Mouse (Mus musculus): ENCODE results near the gene Ftl1. TPM values are rescaled to one million over a fixed set of nuclear protein-coding genes. Genes with fewer than 3 reads are reported as not detected.

The Ftl1 gene
- polyA plus RNA-seq, 1 experiment from 2014 or later = 4,912 TPM

- no peak overlapping the region for H3K4me3 ChIP-seq (ENCODE audit: low read length)
- 83% methylated on average over 2 of the region's 2 CpGs for WGBS
- H3K9ac ChIP-seq (ENCODE audit: low read length) = no peak overlapping the region
- H3K36me3 ChIP-seq (ENCODE audit: control insufficient read depth, insufficient read depth, low read length) = no peaks in the 10 kb centered on the region
- no peak overlapping the region for H3K27ac ChIP-seq (ENCODE audit: low read length)
- no peak for ATAC-seq (ENCODE audit: low read depth)
- H3K4me2 ChIP-seq (ENCODE audit: low read depth, low read length) = no peak overlapping the region
- H3K4me1 ChIP-seq (replicated peaks; ENCODE audit: control insufficient read depth, insufficient read depth, low read length) = peaks cover 17% of the 10 kb centered on the region
- H3K27me3 ChIP-seq (ENCODE audit: control insufficient read depth, insufficient read depth, low read depth, low read length) = peaks cover 83% of the 10 kb centered on the region
- H3K9me3 ChIP-seq (ENCODE audit: control insufficient read depth, low read length) = no peaks in the 10 kb centered on the region
Observed at GRCm38 (mm10) chr7:45412421-45412820, 47.3 kb downstream of the Ftl1 start.

- Histone ChIP-seq H3K36me3 (ENCODE audit: control insufficient read depth, insufficient read depth, low read length) (no peaks in the 10 kb centered on the region), H3K4me3 (ENCODE audit: low read length) (no peak overlapping the region), H3K4me1 (replicated peaks; ENCODE audit: control insufficient read depth, insufficient read depth, low read length) (peaks cover 22% of the 10 kb centered on the region), H3K9ac (ENCODE audit: low read length) (no peak overlapping the region), H3K27ac (ENCODE audit: low read length) (no peak overlapping the region), H3K4me2 (ENCODE audit: low read depth, low read length) (no peak overlapping the region), H3K9me3 (ENCODE audit: control insufficient read depth, low read length) (no peaks in the 10 kb centered on the region), H3K27me3 (ENCODE audit: control insufficient read depth, insufficient read depth, low read depth, low read length) (peaks cover 80% of the 10 kb centered on the region)
- WGBS = 79% methylated on average over 8 of the region's 8 CpGs
- no peak for ATAC-seq (ENCODE audit: low read depth)
Observed at GRCm38 (mm10) chr7:45409497-45410163, 50.1 kb downstream of the Ftl1 start.

- Histone ChIP-seq H3K36me3 (ENCODE audit: control insufficient read depth, insufficient read depth, low read length) (no peaks in the 10 kb centered on the region), H3K27me3 (ENCODE audit: control insufficient read depth, insufficient read depth, low read depth, low read length) (peaks cover 74% of the 10 kb centered on the region), H3K9ac (ENCODE audit: low read length) (no peak overlapping the region), H3K4me2 (ENCODE audit: low read depth, low read length) (no peak overlapping the region), H3K9me3 (ENCODE audit: control insufficient read depth, low read length) (no peaks in the 10 kb centered on the region), H3K4me1 (replicated peaks; ENCODE audit: control insufficient read depth, insufficient read depth, low read length) (peaks cover 19% of the 10 kb centered on the region), H3K27ac (ENCODE audit: low read length) (no peak overlapping the region), H3K4me3 (ENCODE audit: low read length) (no peak overlapping the region)
- ATAC-seq (ENCODE audit: low read depth) = no peak
- WGBS = 82% methylated on average over 17 of the region's 17 CpGs
Observed at GRCm38 (mm10) chr7:45408949-45409348, 50.7 kb downstream of the Ftl1 start.

GRCm38 (mm10) chr7:45408351-45408750, 51.3 kb downstream of the Ftl1 start:
- H3K27me3 ChIP-seq (ENCODE audit: control insufficient read depth, insufficient read depth, low read depth, low read length) = peaks cover 68% of the 10 kb centered on the region

More at GRCm38 (mm10) chr7:45408351-45408750, 51.3 kb downstream of the Ftl1 start:
- peaks cover 16% of the 10 kb centered on the region for H3K4me1 ChIP-seq (replicated peaks; ENCODE audit: control insufficient read depth, insufficient read depth, low read length)
- 62% methylated on average over 7 of the region's 7 CpGs for WGBS
- H3K4me2 ChIP-seq (ENCODE audit: low read depth, low read length) = no peak overlapping the region
- no peak overlapping the region for H3K4me3 ChIP-seq (ENCODE audit: low read length)
- ATAC-seq (ENCODE audit: low read depth) = no peak
- no peak overlapping the region for H3K27ac ChIP-seq (ENCODE audit: low read length)
- H3K9ac ChIP-seq (ENCODE audit: low read length) = no peak overlapping the region
- H3K9me3 ChIP-seq (ENCODE audit: control insufficient read depth, low read length) = no peaks in the 10 kb centered on the region
- H3K36me3 ChIP-seq (ENCODE audit: control insufficient read depth, insufficient read depth, low read length) = no peaks in the 10 kb centered on the region

Small RNA genes lying within 50 kb of the gene (microRNA-seq; reads per million reads assigned to microRNA genes)
- not detected for gene Gm22133

Other genes starting within 250 kb of the Ftl1 start
- 0.84 and 1.6 TPM in 2 replicates for gene Dkkl1, start 247.7 kb downstream of the Ftl1 start, polyA plus RNA-seq (2015; fragmentation: Nextera tagmentation; extraction: Ambion mirVana)
- 134 and 148 TPM in 2 replicates for gene Tead2, start 244.1 kb downstream of the Ftl1 start, polyA plus RNA-seq (2015; fragmentation: Nextera tagmentation; extraction: Ambion mirVana)
- gene Cd37, start 220.8 kb downstream of the Ftl1 start, polyA plus RNA-seq (2015; fragmentation: Nextera tagmentation; extraction: Ambion mirVana) = 3.0 and 4.6 TPM in 2 replicates
- 0.23 TPM in 1 of 2 replicates, not detected in the other for gene Slc6a16, start 218.8 kb downstream of the Ftl1 start, polyA plus RNA-seq (2015; fragmentation: Nextera tagmentation; extraction: Ambion mirVana)
- gene Slc6a21, start 182.4 kb downstream of the Ftl1 start, polyA plus RNA-seq (2015; fragmentation: Nextera tagmentation; extraction: Ambion mirVana) = not detected in 2 replicates
- gene Trpm4, start 126.1 kb downstream of the Ftl1 start, polyA plus RNA-seq (2015; fragmentation: Nextera tagmentation; extraction: Ambion mirVana) = 19.6 and 25.0 TPM in 2 replicates
- gene Hrc, start 124.6 kb downstream of the Ftl1 start, polyA plus RNA-seq (2015; fragmentation: Nextera tagmentation; extraction: Ambion mirVana) = 1.8 and 2.0 TPM in 2 replicates
- 2.2 and 2.5 TPM in 2 replicates for gene Ppfia3, start 92.9 kb downstream of the Ftl1 start, polyA plus RNA-seq (2015; fragmentation: Nextera tagmentation; extraction: Ambion mirVana)
- gene Lin7b, start 89.3 kb downstream of the Ftl1 start, polyA plus RNA-seq (2015; fragmentation: Nextera tagmentation; extraction: Ambion mirVana) = 0.53 TPM in 2 replicates
- gene Snrnp70, start 64.1 kb downstream of the Ftl1 start, polyA plus RNA-seq (2015; fragmentation: Nextera tagmentation; extraction: Ambion mirVana) = 181 and 191 TPM in 2 replicates
- not detected in 2 replicates for gene Kcna7, start 54.2 kb downstream of the Ftl1 start, polyA plus RNA-seq (2015; fragmentation: Nextera tagmentation; extraction: Ambion mirVana)
- gene Ntf5, start 46.2 kb downstream of the Ftl1 start, polyA plus RNA-seq (2015; fragmentation: Nextera tagmentation; extraction: Ambion mirVana) = 3.2 and 3.5 TPM in 2 replicates
- gene Lhb, start 39.1 kb downstream of the Ftl1 start, polyA plus RNA-seq (2015; fragmentation: Nextera tagmentation; extraction: Ambion mirVana) = 2.3 and 3.3 TPM in 2 replicates
- 53.8 and 54.1 TPM in 2 replicates for gene Gys1, start 25.0 kb downstream of the Ftl1 start, polyA plus RNA-seq (2015; fragmentation: Nextera tagmentation; extraction: Ambion mirVana)
- gene Ruvbl2, start 21.8 kb downstream of the Ftl1 start, polyA plus RNA-seq (2015; fragmentation: Nextera tagmentation; extraction: Ambion mirVana) = 159 and 160 TPM in 2 replicates
- 135 and 136 TPM in 2 replicates for gene Bax, start 7.0 kb upstream of the Ftl1 start, polyA plus RNA-seq (2015; fragmentation: Nextera tagmentation; extraction: Ambion mirVana)
- gene Tulp2, start 22.0 kb upstream of the Ftl1 start, polyA plus RNA-seq (2015; fragmentation: Nextera tagmentation; extraction: Ambion mirVana) = 0.39 and 0.57 TPM in 2 replicates
- gene Gm45808, start 26.9 kb upstream of the Ftl1 start, polyA plus RNA-seq (2015; fragmentation: Nextera tagmentation; extraction: Ambion mirVana) = not detected in 2 replicates
- gene Dhdh, start 28.9 kb upstream of the Ftl1 start, polyA plus RNA-seq (2015; fragmentation: Nextera tagmentation; extraction: Ambion mirVana) = 3.6 and 3.7 TPM in 2 replicates
- gene Nucb1, start 50.5 kb upstream of the Ftl1 start, polyA plus RNA-seq (2015; fragmentation: Nextera tagmentation; extraction: Ambion mirVana) = 254 and 266 TPM in 2 replicates
- gene Ppp1r15a, start 66.4 kb upstream of the Ftl1 start, polyA plus RNA-seq (2015; fragmentation: Nextera tagmentation; extraction: Ambion mirVana) = 22.4 and 29.0 TPM in 2 replicates
- gene Plekha4, start 66.4 kb upstream of the Ftl1 start, polyA plus RNA-seq (2015; fragmentation: Nextera tagmentation; extraction: Ambion mirVana) = 2.3 and 3.4 TPM in 2 replicates
- 0.72 and 0.84 TPM in 2 replicates for gene Hsd17b14, start 95.0 kb upstream of the Ftl1 start, polyA plus RNA-seq (2015; fragmentation: Nextera tagmentation; extraction: Ambion mirVana)
- gene Bcat2, start 110.3 kb upstream of the Ftl1 start, polyA plus RNA-seq (2015; fragmentation: Nextera tagmentation; extraction: Ambion mirVana) = 59.5 and 60.0 TPM in 2 replicates
- 0.16 and 0.91 TPM in 2 replicates for gene Fgf21, start 155.6 kb upstream of the Ftl1 start, polyA plus RNA-seq (2015; fragmentation: Nextera tagmentation; extraction: Ambion mirVana)
- gene Fut1, start 157.4 kb upstream of the Ftl1 start, polyA plus RNA-seq (2015; fragmentation: Nextera tagmentation; extraction: Ambion mirVana) = 0.26 and 0.70 TPM in 2 replicates
- gene Izumo1, start 161.9 kb upstream of the Ftl1 start, polyA plus RNA-seq (2015; fragmentation: Nextera tagmentation; extraction: Ambion mirVana) = 0.16 and 0.21 TPM in 2 replicates
- gene Rasip1, start 167.6 kb upstream of the Ftl1 start, polyA plus RNA-seq (2015; fragmentation: Nextera tagmentation; extraction: Ambion mirVana) = 16.1 and 16.4 TPM in 2 replicates
- gene Mamstr, start 180.1 kb upstream of the Ftl1 start, polyA plus RNA-seq (2015; fragmentation: Nextera tagmentation; extraction: Ambion mirVana) = 10.6 and 11.5 TPM in 2 replicates
- gene Fut2, start 206.5 kb upstream of the Ftl1 start, polyA plus RNA-seq (2015; fragmentation: Nextera tagmentation; extraction: Ambion mirVana) = 0.60 and 0.70 TPM in 2 replicates
- 0.95 and 1.8 TPM in 2 replicates for gene Ntn5, start 224.1 kb upstream of the Ftl1 start, polyA plus RNA-seq (2015; fragmentation: Nextera tagmentation; extraction: Ambion mirVana)
- gene Sec1, start 234.5 kb upstream of the Ftl1 start, polyA plus RNA-seq (2015; fragmentation: Nextera tagmentation; extraction: Ambion mirVana) = 0.74 and 0.84 TPM in 2 replicates
- gene Car11, start 240.0 kb upstream of the Ftl1 start, polyA plus RNA-seq (2015; fragmentation: Nextera tagmentation; extraction: Ambion mirVana) = 2.3 and 3.3 TPM in 2 replicates
- gene Dbp, start 245.2 kb upstream of the Ftl1 start, polyA plus RNA-seq (2015; fragmentation: Nextera tagmentation; extraction: Ambion mirVana) = 1.5 and 1.7 TPM in 2 replicates